Comparison of ENCODE assay signal across 11 mouse cellular contexts in the genomic region with DNA sequence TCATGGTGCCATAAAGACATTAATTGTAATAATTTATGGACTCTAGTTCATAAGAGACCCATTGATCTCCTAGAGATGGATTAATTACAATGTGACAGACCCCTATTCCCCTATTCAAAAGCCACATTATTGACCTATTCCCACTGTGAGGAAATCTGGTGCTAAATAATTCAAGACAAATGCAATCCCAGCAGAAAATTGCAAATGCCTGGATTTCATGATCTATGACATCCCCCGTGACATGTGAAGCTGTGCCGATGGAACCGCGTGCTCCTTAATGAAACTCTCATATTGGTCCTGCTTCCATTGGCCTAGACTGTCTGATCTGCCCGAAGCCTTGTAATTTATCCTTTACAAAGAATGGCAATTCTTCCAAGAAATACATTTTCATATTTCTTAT.
"Had no signal": no experiment of that assay in that cellular context is flagged by ENCODE, and none has a peak within 500 bp of the region (broad histone marks: within the 10 kb centered on the region; RNA-seq: fewer than 3 reads in every experiment).

No protein-coding gene starts in this region.

- H3K4me3 ChIP-seq: liver, embryonic 13.5 days had no signal

- H3K27me3 ChIP-seq: liver, embryonic 13.5 days had no signal

- H3K4me2 ChIP-seq: liver, embryonic 13.5 days had no signal

- H3K9ac ChIP-seq: liver, embryonic 13.5 days had no signal

- H3K4me1 ChIP-seq: liver, embryonic 13.5 days had no signal

- H3K9me3 ChIP-seq: liver, embryonic 13.5 days had no signal

- H3K36me3 ChIP-seq: liver, embryonic 13.5 days had no signal

- DNase-seq: kidney, adult 18-20 months; kidney, adult 9 months; kidney, postnatal 14 days; kidney, postnatal 4 days; liver, embryonic 13.5 days; lung, adult 2 months; lung, postnatal 14 days; lung, postnatal 4 days; midbrain, embryonic 14.5 days; thymus, adult 18-20 months; thymus, postnatal 36 days had no signal

- H3K27ac ChIP-seq: liver, embryonic 13.5 days had no signal
